Comparison of ENCODE assay signal across 24 mouse cellular contexts in genomic region chr9:102859399-102859798, GRCm38 (mm10). TPM values are rescaled to one million over a fixed set of nuclear protein-coding genes. Genes with fewer than 3 reads are reported as not detected.
DNase-seq lines count a peak whose midpoint lies in the region; ATAC-seq and TF ChIP-seq lines count a peak whose summit lies in the region.
"Had no signal": no experiment of that assay in that cellular context is flagged by ENCODE, and none has a peak within 500 bp of the region (broad histone marks: within the 10 kb centered on the region; RNA-seq: fewer than 3 reads in every experiment).

No protein-coding gene starts in this region.

- no peak overlapping the region for H3K9ac ChIP-seq in lung, embryonic 16.5 days (ENCODE audit: low read length)
- H3K9ac ChIP-seq in limb, embryonic 15.5 days: no peak overlapping the region
- H3K9ac ChIP-seq: embryonic facial prominence, embryonic 15.5 days; forebrain, postnatal 0 days; hindbrain, embryonic 12.5 days; hindbrain, embryonic 15.5 days had no signal

- no peak overlapping the region for H3K4me3 ChIP-seq in lung, adult 2 months (replicated peaks; ENCODE audit: extremely low read depth, low read depth, low read length)
- no peak overlapping the region for H3K4me3 ChIP-seq in lung, embryonic 16.5 days (ENCODE audit: low read length)
- H3K4me3 ChIP-seq in limb, embryonic 15.5 days: no peak overlapping the region
- H3K4me3 ChIP-seq: embryonic facial prominence, embryonic 15.5 days; gastrocnemius, adult 2 months; hindbrain, embryonic 12.5 days; hindbrain, embryonic 15.5 days had no signal

- H3K4me2 ChIP-seq in lung, embryonic 16.5 days (ENCODE audit: low read depth, low read length): no peak overlapping the region
- H3K4me2 ChIP-seq in limb, embryonic 15.5 days: no peak overlapping the region
- H3K4me2 ChIP-seq: embryonic facial prominence, embryonic 15.5 days; heart, embryonic 11.5 days; hindbrain, embryonic 12.5 days; hindbrain, embryonic 15.5 days had no signal

- DNase-seq in lung, adult 18-20 months: peak; percentile 28 to 60
- no peak for DNase-seq in lung, adult 2 months
- DNase-seq in lung, postnatal 14 days: no peak
- DNase-seq in lung, postnatal 36 days: peak; percentile 53
- no peak for DNase-seq in T-cell, adult 2 months (ENCODE audit: low spot score)
- DNase-seq in kidney, adult 9 months: no peak
- DNase-seq: adrenal gland, adult 2 months; adrenal gland, postnatal 14 days; cerebellum, adult 11 months; cerebellum, adult 8-10 months; cerebellum, postnatal 10 days; cerebellum, postnatal 36 days; embryo, embryonic 11 days; forebrain, postnatal 0 days; gastrocnemius, adult 2 months; gastrocnemius, postnatal 14 days had no signal

- H3K9me3 ChIP-seq in lung, embryonic 16.5 days (ENCODE audit: control insufficient read depth, low read length): peaks cover 2% of the 10 kb centered on the region
- no peaks in the 10 kb centered on the region for H3K9me3 ChIP-seq in limb, embryonic 15.5 days
- H3K9me3 ChIP-seq: embryonic facial prominence, embryonic 15.5 days; hindbrain, embryonic 12.5 days; hindbrain, embryonic 15.5 days had no signal

- ATAC-seq in lung, embryonic 16.5 days (ENCODE audit: low read depth): no peak
- no peak for ATAC-seq in limb, embryonic 15.5 days (ENCODE audit: insufficient number of reproducible peaks, low FRiP score, low TSS enrichment, low read depth)
- ATAC-seq: forebrain, embryonic 14.5 days; forebrain, postnatal 0 days; Patski had no signal

- 54% methylated on average over 5 of the region's 5 CpGs for WGBS in lung, adult 2 months
- 66% methylated on average over 5 of the region's 5 CpGs for WGBS in lung, embryonic 16.5 days
- 73% methylated on average over 5 of the region's 5 CpGs for WGBS in limb, embryonic 15.5 days

- TF ChIP-seq POLR2A in lung, adult 2 months (IDR thresholded peaks at IDR 0.05; ENCODE audit: borderline replicate concordance, extremely low read depth, low read depth, low read length): no peak

- peak overlapping the region; percentile 59 for H3K27ac ChIP-seq in lung, embryonic 16.5 days (ENCODE audit: low read length)
- H3K27ac ChIP-seq in limb, embryonic 15.5 days: peak overlapping the region; percentile 35
- H3K27ac ChIP-seq: embryonic facial prominence, embryonic 15.5 days; gastrocnemius, adult 2 months; hindbrain, embryonic 12.5 days; hindbrain, embryonic 15.5 days had no signal

- no peak for TF ChIP-seq CTCF in lung, adult 2 months (IDR thresholded peaks at IDR 0.05; ENCODE audit: insufficient read depth, low read length)

- peaks cover 15% of the 10 kb centered on the region for H3K4me1 ChIP-seq in lung, adult 2 months (ENCODE audit: control insufficient read depth, insufficient read depth, low read length)
- H3K4me1 ChIP-seq in lung, embryonic 16.5 days (replicated peaks; ENCODE audit: control insufficient read depth, insufficient read depth, low read length): peaks cover 32% of the 10 kb centered on the region
- H3K4me1 ChIP-seq in limb, embryonic 15.5 days: peaks cover 48% of the 10 kb centered on the region

- no peaks in the 10 kb centered on the region for H3K27me3 ChIP-seq in lung, embryonic 16.5 days (ENCODE audit: control insufficient read depth, insufficient read depth, low read depth, low read length)
- H3K27me3 ChIP-seq in limb, embryonic 15.5 days: no peaks in the 10 kb centered on the region
- H3K27me3 ChIP-seq: embryonic facial prominence, embryonic 15.5 days; hindbrain, embryonic 12.5 days; hindbrain, embryonic 15.5 days; Patski had no signal

- 0 out of 2 replicates have a peak, but pooled peaks cover 3% of the 10 kb centered on the region for H3K36me3 ChIP-seq in lung, embryonic 16.5 days (ENCODE audit: control insufficient read depth, insufficient read depth, low read length)
- H3K36me3 ChIP-seq in limb, embryonic 15.5 days: peaks cover 4% of the 10 kb centered on the region; the same call in 1 of the 2 replicates
- H3K36me3 ChIP-seq: hindbrain, embryonic 15.5 days had no signal

RNA-seq across cellular contexts. Expression of gene Ryk, which starts 24.7 kb away (rescaled TPM):
- 53.1 and 76.1 TPM in 2 replicates for polyA plus RNA-seq in lung, adult 2 months (2012; rRNA removed)
- polyA plus RNA-seq in lung, embryonic 16.5 days (2015; fragmentation: Nextera tagmentation; extraction: Ambion mirVana): 18.4 and 20.3 TPM in 2 replicates
- polyA plus RNA-seq in limb, embryonic 15.5 days (2015; fragmentation: Nextera tagmentation; extraction: Ambion mirVana): 24.8 and 26.1 TPM in 2 replicates

Comparison
In these comparisons a context has a peak if more than half of its experiments do, and no peak if none do; other contexts are left out.
1. DNase-seq: peak in lung, adult 18-20 months (2 of 2) and lung, postnatal 36 days (single experiment); none in lung, adult 2 months (single experiment), lung, postnatal 14 days (single experiment), T-cell, adult 2 months (single experiment) and kidney, adult 9 months (single experiment).